Mouse (Mus musculus) heart, postnatal 4 days (tissue): Measurements from ENCODE around the gene Siah3. TPM values are rescaled to one million over a fixed set of nuclear protein-coding genes. Genes with fewer than 3 reads are reported as not detected.
"Not testable (repeated sequence)": the region's sequence is repeated elsewhere in the genome, so short reads cannot be mapped to it uniquely, and the experiment has no call there.

Experiments used
- DNase-seq: peaks from one replicate; pipeline ENCODE4 v3.0.0; 2021
- total RNA-seq, 2 experiments: library from RNA; stranded (reverse); gene quantifications; 2 replicates each; pipeline ENCODE4 v1.2.3; 2021

Siah3 gene
- total RNA-seq = under 1 TPM in 1 of 2 experiments, not detected in 1; 0.07 TPM

DNA sequence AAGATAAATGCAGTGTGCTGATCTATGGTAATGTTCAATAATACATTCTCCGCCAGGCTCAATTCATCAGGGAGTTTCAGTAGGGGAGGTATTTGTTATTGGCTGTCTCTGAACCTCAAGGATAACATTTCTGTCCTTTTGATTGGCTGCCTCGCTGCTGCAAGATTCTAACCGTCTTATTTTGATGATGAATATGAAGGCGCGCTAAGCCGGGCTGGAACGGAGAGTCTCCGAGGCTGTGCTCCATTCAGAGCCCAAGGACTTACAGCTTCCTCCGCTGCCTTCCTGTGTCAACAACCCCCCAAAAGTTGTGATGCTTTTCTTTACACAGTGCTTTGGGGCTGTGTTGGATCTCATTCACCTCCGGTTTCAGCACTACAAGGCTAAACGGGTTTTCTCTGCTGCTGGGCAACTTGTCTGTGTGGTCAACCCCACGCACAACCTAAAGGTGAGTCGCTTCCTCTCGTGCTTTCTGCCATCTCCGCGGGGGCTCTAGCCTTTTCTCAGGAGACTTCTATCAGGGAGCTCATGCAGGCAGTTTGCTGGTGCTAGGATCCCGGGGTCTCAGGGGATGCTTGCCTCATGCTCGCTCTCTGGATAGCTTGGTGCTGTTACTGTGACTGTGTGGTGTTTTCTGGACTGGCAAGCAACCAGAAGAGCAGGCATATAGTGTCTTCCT, at the start of gene Siah3:
Gene Siah3 (plus strand): TSS at position 240 of the 679 bp plus-strand sequence.
- no peak for DNase-seq

DNA sequence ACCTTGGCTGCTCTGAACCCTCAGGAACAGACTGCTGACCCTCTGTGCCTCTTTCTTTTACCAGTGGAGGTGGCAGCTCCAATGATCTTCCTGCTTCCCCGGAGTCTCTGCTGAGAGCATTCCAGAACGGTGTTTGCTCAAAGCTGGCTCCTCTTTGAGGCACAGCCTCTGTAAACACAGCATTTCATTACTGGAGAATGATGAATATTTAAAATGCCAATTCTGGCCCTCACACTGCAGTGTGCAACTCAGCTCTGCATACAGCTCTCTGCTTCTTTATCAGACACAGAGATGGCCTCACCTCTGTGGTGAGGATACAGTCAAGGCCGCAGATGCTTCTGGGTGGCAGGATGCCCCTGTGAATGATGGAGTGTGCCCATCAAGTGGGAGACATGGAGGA, 46.0 kb upstream of the Siah3 start:
- DNase-seq = no peak

DNA sequence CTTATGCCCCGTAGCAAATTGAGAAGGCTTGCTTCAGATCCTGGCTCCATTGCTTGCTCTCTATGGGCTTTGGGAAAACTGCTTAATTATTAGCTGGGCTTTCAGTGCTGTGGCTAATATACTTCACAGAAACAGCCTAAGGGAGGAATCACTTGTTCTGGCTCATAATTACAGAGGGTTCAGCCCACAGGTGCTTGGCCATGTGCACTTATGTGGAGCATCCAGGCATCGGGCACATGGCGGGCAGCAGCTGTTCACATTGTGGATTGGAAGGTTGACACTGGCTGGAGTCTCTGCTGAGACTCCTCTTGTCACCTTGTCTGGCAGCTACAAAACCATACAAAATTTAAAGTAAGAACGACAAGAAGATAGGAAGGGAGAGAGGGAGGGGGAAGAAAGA, 45.4 kb upstream of the Siah3 start:
- no peak for DNase-seq

DNA sequence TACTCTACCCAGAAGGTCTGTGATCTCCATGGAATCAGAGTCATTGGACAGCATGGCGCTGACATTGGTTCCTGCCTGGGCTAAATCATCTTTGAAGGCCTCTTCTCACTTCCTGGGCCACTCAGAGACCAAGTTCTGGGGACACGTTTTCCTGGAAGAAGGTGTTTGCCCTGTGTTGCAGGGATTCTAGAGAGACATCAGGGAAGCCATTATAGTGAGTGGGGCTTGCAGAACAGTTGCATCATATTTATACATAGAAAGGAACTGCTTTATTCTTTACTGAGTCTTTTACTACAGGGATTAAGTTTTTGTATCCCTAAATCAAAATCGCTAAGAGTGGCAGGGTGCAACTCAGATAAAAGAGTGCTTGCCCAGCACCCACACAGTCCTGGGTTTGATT, 37.1 kb upstream of the Siah3 start:
- no peak for DNase-seq

DNA sequence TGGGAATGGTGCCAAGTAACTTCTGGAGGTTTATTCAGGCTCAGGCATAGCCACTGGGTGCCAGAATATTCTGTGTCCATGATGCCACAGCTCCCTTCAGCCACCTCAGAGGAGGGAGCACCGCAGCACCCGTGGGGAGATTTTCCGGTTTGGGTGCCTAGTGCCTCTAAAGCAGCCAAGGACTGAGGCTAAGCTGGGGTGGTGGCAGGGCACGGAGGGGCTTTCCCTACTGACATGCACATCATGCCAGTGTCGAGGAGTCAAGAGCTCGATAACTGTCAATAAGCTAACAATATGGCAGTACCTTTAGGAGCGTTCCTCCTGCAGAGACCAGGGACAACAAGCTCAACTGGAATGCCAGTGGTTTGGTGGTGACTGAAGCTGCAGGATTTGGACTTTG, 35.9 kb upstream of the Siah3 start:
- DNase-seq = no peak

DNA sequence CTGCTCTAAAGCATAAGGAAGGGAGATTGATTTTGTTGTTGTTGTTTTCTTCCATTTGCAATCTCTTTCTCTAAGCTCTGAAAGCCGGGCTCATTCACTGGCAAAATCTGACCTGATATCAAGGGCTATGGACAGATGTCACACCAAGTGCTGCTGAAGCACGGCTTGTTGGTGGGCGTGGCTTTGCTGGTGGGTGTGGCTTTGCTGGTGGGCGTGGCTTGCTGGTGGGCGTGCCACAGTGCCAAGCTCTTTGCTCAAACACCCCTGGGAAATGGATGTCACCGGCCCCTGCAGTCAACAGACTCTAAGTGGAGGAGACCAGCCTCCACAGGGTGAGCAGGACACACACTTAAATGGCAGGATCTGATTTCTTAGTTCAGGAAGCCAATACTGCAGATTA, 35.0 kb upstream of the Siah3 start:
- no peak for DNase-seq

DNA sequence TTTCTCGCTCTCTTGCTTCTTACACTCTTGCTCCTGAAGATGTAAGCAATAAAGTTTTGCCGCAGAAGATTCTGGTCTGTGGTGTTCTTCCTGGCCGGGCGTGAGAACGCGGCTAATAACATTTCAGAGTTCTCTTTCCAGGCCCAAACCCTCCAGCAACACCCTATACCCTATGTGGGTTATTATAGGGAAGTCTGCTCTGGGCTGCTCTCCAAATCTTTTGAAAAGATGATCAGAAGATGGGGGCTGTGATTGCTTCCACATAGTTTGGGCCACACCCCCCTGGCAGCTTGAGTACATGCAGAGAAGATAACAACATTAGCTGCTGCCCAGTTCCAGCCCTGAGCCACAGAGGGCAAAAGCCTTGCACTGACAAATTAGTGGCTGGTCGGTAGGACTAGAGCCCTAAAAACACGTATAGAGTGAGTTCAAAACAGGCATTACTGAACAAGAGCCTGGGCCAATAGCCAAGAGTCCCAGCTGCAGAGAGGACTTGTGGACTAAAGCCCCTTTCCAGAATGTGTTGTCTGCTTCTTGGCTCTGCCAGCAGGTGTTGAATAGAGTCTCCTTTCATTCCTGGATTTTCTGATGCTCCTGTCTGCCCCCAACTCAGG, 24.5 kb upstream of the Siah3 start:
- DNase-seq = no peak

DNA sequence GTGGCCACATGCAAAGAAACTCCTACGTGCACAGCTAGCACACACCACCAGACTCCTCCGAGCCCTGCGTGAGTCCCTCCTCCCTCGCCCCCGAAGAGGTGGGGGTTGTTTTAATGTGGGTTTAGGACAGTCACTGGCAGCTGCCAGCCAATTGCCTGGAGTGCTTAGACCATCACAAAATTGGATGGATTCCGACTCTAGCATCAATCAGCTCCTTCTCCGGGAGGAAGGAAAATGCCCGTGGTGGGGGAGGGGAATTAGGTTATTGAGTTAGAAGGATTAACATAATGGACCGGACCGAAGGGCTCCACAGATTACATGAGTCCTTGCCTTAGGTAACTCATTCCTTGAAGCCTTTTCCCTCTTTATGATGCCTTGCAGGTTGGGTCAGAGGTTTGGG, 22.9 kb upstream of the Siah3 start:
- DNase-seq = no peak

DNA sequence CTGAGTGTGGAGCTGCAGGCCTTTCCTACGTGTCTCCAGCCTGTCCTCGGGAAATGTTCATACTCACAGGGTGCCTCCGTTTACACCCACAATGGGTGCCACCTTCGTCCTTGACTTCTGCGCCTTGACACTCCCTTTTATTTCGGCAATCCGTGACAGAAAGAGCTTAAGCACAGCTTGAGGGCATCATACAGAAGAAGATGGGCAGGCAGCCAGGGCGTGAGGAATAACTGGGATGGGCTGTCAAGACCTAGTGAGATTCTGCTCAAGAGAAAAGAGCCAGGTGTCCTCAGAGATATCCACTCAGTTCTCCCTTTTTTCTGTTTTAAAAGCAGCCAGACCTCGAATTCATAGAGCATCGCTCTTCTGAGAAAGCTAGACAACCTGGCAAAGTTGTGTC, 21.2 kb upstream of the Siah3 start:
- no peak for DNase-seq

DNA sequence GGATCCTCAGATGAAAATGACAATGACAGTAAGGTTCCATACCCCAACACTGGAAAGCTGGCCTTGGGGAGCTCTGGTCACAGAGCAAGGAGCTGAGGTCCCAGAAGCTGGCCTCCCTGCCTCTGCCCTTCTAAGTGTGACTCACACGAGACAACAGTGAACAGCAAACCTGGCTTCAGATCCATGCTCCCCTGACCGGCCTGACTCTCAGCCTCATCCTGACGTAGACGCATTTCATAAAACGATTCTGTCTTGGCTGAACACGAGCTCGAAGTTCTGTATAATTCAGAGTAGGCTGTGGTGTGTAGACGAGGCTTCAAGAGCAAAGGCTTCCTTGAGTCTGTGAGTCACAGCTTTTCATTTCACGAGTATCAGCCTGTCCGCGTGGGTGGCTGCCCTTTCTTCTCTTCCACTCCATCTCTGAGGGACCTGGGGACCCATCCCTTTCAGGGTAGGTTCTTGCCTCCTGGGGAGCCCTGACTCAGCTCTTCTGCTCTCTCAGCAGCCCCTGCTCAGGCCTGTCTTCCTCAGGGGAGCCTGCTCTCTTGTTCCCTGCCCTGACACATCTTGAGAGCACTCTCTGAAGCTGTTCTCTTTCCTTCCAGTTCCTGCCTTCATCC, 11.2 kb upstream of the Siah3 start:
- DNase-seq = no peak

DNA sequence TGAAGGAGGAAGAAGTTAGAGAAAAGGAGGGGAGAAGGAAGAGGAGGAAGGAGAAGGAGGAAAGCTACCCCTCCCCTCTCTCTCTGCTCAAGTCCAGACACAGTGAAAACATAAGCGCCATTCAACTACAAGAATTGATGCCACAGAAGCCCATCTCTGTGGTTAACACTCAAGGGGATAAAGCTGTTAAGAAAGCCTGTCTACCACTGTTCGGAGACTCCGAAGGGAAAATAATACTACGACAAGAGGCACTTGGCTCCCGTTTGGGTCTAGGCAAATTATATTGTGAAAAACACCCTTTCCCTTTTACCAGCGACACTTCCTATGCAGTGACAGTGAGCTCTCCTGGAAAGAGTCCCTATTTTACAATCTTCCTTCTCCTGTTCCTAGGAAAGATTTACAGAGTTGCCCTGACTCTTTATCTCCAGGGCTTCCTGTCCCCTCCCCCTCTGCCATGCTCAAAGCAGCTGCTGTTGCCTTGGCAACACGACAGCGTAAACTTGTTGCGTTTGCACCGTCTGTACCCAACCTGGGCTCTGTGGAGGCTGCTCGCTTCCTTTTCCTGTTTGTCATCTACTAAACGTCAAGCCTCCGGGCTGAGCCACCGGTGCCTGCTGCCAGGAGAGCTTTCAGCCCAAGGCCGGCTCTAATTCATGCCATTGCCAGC, 10.4 kb upstream of the Siah3 start:
- peak; percentile 71 for DNase-seq

DNA sequence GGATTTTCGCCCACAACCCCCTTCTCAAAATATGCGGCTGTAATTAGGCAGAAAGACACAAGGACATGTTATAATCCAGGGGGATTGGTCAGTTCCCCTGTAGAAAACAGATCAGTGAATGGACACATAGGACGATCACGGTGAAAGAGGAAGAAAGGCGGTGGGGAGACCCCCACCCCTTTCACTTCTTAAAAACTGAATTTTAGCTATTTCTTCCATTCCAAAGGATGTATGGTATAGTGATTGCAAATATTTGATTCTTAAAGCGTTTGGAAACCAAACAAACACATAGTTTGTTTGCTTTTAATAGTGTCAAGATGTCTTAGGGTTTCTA, 9.9 kb upstream of the Siah3 start:
- no peak for DNase-seq

DNA sequence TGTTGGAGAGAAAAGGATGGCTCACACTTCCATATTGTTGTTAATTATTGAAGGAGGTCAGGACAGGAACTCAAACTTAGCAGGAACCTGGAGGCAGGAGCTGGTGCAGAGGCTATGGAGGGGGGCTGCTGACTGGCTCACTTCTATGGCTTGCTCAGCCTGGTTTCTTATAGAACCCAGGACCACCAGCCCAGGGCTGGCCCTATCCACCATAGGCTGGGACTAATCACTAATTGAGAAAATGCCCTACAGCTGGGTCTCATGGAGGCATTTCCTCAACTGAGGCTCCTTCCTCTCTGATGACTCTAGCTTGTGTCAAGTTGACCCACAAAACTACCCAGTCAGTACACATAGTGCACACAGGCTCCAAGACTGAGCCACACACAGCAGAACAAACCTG, 9.5 kb upstream of the Siah3 start:
- DNase-seq = not testable (repeated sequence)

DNA sequence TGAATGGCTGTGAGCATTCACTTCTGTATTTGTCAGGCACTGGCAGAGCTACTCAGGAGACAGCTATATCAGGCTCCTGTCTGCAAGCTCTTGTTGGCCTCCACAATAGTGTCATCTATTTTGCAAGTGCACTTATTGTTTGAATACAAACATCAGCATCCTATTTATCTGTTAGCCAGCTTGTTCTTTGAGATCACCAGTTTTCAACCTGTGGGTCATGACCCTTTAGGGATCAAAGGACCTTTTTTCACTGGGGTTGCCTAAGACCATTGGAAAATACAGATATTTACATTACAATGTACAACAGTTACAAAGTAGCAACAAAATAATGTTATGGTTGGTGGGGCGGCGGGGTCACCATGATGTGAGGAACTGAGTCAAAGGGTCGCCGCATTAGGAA, 1.9 kb upstream of the Siah3 start:
- no peak for DNase-seq

DNA sequence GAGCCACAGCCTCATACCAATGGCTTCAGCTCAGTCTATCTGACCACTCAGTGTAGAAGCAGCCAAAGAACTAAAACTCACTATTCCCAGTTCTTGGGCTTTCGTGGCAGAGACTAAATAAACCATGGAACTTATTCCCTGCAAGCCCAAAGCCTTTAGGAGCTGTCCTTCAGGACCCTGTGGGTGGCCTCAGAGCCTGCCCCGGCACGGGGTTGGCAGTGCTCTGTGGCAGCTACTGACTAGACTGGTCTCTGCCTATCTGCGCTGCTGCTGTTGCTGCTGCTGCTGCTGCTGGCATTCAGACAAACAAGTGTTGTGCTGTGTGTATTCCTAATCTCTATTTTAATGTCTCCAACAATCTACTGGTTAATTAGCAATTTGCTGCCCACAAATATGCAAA, 1.1 kb upstream of the Siah3 start:
- peak; percentile 54 for DNase-seq

DNA sequence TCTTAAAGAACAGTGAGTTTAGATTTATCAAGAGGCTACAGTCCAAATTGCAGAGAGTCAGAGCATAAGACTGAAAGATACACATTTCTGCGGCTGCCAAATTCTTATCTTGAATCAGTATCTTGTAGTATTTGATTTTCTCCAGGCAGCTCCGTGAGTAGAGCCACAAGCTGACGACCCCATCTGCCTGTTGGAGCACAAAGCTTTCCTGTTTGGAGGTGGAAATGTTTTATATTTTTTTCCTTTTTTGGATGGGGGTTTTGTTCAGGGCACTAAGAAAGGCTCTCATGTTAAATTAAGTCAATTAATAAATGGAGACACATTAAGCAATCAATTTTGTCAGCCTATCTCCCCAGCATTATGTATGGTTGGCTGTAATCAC, 430 bp upstream of the Siah3 start:
- DNase-seq = no peak

DNA sequence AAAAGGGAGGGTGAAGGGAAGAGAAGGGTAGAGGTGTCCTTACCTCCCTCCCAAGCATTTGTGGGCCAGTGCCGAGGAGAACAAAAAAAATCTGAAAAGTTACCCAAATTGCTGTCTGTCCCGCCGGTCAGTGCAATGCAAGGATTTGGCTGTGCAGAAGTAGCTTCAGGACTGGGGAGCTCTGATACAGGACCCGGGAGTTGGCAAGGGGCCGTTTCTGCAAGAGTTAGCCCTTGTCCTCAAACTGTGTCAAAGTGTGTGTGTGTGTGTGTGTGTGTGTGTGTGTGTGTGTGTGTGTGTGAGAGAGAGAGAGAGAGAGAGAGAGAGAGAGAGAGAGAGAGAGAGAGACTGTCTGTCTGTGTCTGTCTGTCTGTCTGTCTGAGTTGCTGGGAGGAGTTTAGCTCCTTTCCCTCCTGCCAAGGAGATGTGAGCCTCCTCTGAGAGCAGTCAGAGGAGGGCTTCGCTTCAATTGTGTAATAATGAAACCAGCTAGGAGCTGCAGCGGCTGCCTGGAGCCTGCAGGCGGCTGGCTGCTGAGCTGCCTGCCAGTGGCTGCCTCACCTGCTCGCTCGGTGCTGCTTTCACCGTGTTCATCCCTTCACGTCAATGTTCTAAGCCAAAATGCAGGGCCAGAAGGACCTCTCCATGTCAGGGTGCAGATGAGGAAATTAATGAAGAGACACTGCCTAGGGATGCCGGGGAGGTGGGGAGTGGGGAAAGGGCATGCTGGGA, 873 bp downstream of the Siah3 start:
- peak; percentile 28 for DNase-seq

DNA sequence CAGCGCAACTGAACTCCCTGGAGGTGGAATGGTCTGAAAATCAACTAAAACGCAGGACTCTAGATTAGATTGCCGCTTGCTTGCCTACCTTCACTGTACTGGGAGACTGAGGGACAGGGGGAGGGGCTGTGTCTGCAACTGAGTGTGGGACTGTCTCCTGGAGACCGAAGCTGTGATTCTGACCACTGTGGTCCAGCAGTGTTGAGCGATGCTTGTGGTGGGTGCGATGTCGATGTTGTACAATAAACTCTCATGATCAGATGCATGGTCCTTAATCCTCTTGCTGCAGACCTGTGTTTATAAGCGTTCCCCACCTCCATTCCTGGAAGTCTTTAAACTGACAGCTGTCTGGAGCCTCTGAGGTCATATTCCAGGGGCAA, 1.4 kb downstream of the Siah3 start:
- DNase-seq = no peak

DNA sequence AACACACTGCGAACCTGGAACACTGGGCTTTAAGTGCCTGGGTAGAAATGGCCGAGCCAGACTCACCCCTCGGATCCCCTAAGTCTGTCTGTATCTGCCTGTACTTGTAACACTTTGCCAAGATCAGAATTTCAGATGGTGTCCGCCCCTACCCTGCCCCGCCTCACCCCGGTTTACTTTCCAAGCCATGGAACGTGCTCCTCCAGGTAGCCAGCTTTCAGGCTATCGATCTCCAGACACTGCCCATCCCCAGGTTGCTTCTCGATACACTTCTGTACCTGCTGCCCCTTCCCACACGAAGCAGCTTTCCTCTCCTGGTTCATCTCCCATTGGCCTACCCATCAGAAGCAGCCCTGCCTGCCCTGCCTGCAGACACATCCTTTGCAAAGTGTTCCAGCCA, 3.6 kb downstream of the Siah3 start:
- no peak for DNase-seq

DNA sequence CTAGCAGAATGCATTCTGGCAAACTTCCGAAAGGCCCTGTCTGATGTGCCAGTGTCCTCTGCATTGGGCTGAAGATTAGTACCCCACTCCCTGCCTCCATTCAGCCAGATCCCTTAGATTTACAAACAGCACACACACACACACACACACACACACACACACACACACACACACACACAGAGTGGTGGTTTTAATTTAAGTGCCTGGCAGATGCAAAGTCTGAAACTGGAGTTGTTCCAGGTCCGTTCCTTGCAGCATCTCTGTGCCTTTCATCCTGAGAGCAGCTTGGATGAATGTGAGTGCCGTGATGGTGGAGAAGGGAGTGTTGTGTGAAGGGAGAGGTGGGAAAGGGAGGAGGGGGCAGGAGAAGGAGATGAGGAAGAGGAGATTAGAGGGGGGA, 4.2 kb downstream of the Siah3 start:
- DNase-seq = no peak

DNA sequence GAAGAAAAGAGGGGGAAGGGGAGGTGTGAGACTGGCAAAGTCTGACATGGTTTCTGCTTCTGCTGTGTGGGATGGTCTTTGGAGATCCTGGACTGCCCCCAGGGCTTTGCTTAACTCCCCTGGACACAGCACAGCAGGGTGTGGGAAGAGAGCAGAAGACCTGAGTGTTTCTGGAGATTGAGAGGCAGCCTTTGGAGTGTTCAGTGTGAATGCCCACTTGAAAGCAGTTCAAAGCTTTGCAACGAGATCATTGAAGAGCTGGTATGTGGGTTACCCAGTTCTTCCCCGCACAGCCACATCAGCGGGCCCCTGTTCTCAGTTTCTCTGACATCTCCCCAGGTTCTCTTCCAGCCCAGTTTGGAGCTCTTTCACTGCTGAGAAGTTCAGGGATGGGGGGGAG, 4.7 kb downstream of the Siah3 start:
- no peak for DNase-seq

DNA sequence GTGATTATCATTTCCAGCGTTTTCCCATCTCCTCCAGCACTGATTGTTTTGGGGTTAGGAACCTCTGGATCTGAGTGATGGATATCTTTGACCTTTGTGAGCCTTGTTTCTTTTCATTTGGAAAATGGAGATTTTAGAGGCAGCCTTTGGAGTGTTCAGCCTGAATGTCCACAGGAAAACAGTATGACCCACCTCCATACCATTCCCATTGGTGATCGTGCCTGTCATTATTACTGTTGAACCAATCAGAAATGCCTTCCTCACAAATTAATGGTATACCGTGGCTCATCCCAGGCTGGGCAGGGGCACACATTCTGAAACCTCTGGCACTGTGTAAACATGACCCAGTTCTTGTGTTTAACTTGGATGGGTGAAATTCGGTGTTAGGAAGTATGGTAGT, 6.0 kb downstream of the Siah3 start:
- DNase-seq = no peak

DNA sequence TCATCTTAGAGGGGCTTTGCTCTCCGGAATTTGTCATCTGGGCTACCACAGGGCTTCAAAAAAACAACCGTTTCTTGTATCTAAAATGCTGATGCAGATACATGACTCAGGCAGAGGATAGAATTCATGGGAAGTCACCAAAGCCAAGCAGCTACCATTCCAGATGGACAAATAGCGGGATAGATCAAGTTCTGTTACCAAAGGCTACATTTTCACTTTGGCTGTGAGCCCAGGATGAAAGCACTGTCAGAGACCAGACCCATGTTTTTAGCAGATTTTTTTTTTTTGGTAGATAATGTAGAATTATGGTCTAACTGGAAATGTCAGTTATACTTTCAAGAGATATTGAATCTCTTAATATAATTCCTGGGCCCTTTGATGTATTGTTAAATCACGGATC, 7.4 kb downstream of the Siah3 start:
- no peak for DNase-seq
